Mouse (Mus musculus): ENCODE measurements around the gene Pdgfa.
A peak's percentile ranks its signal among the peaks of the same experiment; 100 is the strongest.

DNA sequence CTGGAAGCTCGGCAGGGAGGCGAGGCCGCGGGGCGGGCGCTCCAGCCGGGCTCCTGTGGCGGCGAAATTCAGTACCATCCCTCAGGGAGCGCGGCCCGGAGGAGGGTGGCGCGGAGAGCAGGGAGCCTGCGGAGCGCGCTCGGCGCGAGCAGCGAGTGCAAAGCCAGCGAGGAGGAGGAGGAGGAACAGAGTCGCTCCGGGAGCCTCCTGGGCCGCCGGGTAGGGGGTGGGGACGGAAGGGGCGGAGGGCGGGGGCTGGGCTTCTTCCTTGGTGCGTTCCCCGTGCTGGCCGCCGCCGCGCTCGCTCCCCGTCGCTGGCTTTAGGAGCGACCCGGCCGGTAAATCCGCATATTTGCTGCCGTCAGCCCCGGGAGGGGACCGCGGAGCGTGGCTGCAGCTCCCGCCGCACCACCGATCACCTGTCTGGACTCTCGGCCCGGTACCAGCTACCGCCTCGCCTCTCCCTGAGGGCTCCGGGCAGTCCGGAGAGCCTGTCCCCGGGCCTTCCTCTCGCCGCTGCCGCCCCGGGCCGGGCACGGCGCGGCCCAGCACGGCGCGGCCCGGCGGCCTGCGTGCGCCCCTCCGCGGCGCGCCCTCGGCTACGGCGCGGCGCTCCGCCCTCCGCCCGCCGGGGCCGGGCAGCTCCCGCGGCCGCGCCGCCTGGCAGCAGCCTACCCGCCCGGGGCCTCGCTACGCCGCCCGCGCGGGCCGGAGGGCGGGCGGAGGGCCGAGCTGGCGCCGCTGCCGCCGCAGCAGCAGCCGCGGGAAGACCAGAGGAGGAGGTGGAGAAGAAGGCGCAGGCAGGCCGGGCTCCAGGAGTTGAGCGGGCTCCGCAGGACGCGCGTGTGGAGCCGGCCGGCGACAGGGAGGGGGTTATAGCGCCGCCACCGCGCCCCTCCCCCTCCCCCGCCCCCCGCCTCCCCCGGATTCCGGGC, 2.1 kb downstream of the Pdgfa start:
- TF ChIP-seq USF1 (IDR thresholded peaks at IDR 0.05; ENCODE audit: low read depth) (no peak), E2F4 (IDR thresholded peaks at IDR 0.05; ENCODE audit: insufficient read depth) (no peak), POLR2A (IDR thresholded peaks at IDR 0.05; ENCODE audit: insufficient read length, low read depth) (peak; percentile 68), TCF3 (IDR thresholded peaks at IDR 0.05; ENCODE audit: insufficient read length, low read depth) (no peak)
